In genomic region chr5:150289611-150290010, GRCm38 (mm10) we compare ENCODE assay signal across 8 mouse cellular contexts.
A peak's percentile ranks its signal among the peaks of the same experiment; 100 is the strongest.
DNase-seq lines count a peak whose midpoint lies in the region; ATAC-seq lines count a peak whose summit lies in the region.

No protein-coding gene starts in this region.

- peak; percentile 40 for DNase-seq in cerebellum, adult 11 months
- DNase-seq in kidney, postnatal 10 days, result peak; percentile 47
- DNase-seq in kidney, postnatal 14 days, result no peak
- DNase-seq in adrenal gland, postnatal 14 days, result peak; percentile 43
- DNase-seq in layer of hippocampus, adult 9-10 months (ENCODE audit: low spot score), result peak; percentile 29
- DNase-seq in splenic B cell, adult 2 months (ENCODE audit: low read depth, low spot score), result peak; percentile 53
- no peak for DNase-seq in urinary bladder, postnatal 14 days (ENCODE audit: low spot score)

- no peak for ATAC-seq in cerebellum, adult (ENCODE audit: insufficient number of reproducible peaks, low FRiP score, low TSS enrichment)

- no peaks in the 10 kb centered on the region for H3K27me3 ChIP-seq in splenic B cell, adult 2 months (ENCODE audit: control insufficient read depth, insufficient read depth, low read length, poor library complexity, severe bottlenecking)

- no peaks in the 10 kb centered on the region for H3K36me3 ChIP-seq in splenic B cell, adult 2 months (ENCODE audit: control insufficient read depth, insufficient read depth, low read length, poor library complexity, severe bottlenecking)

Comparison
In these comparisons a context has a peak if more than half of its experiments do, and no peak if none do; other contexts are left out.
1. DNase-seq: peak in cerebellum, adult 11 months (single experiment), kidney, postnatal 10 days (single experiment), adrenal gland, postnatal 14 days (single experiment), layer of hippocampus, adult 9-10 months (single experiment) and splenic B cell, adult 2 months (single experiment); none in kidney, postnatal 14 days (single experiment) and urinary bladder, postnatal 14 days (single experiment).